ENCODE assay signal across 9 mouse cellular contexts in the genomic region with DNA sequence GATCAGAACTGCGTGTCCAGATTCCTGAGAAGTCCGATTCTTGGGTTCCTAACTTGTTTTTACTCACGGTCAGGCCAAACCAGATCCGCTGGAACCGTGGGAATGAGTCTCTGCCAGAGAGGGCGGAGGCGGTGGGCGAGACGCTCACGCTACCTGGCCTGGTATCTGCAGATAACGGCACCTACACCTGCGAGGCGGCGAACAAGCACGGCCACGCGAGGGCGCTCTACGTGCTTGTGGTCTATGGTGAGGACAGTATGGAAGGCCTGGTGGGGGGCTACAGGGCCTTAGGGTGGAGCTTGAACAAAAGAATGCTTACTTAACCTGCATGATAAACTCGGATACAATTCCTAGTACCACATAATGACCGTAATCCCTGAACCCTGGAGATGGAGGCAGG. TPM values are rescaled to one million over a fixed set of nuclear protein-coding genes. Genes with fewer than 3 reads are reported as not detected.
DNase-seq lines count a peak whose midpoint lies in the region; ATAC-seq and TF ChIP-seq lines count a peak whose summit lies in the region.
"Had no signal": no experiment of that assay in that cellular context is flagged by ENCODE, and none has a peak within 500 bp of the region (broad histone marks: within the 10 kb centered on the region; RNA-seq: fewer than 3 reads in every experiment).

No protein-coding gene starts in this region.

- no peak overlapping the region for H3K4me2 ChIP-seq in kidney, postnatal 0 days (ENCODE audit: low read length)
- no peak overlapping the region for H3K4me2 ChIP-seq in kidney, embryonic 16.5 days (replicated peaks; ENCODE audit: low read depth, low read length)
- H3K4me2 ChIP-seq: midbrain, embryonic 12.5 days had no signal

- H3K36me3 ChIP-seq in kidney, postnatal 0 days (ENCODE audit: insufficient read depth, low read length): no peaks in the 10 kb centered on the region
- no peaks in the 10 kb centered on the region for H3K36me3 ChIP-seq in kidney, embryonic 16.5 days (ENCODE audit: insufficient read depth, low read length)

- no peak for TF ChIP-seq POLR2A in embryonic fibroblast, embryonic 13.5 days (IDR thresholded peaks at IDR 0.05; ENCODE audit: low read depth, low read length)

- no peak overlapping the region for H3K27ac ChIP-seq in kidney, postnatal 0 days
- no peak overlapping the region for H3K27ac ChIP-seq in kidney, embryonic 16.5 days (ENCODE audit: low read length)
- H3K27ac ChIP-seq in embryonic fibroblast, embryonic 13.5 days (ENCODE audit: insufficient read depth, low read length): no peak overlapping the region
- H3K27ac ChIP-seq: midbrain, embryonic 12.5 days had no signal

- WGBS in kidney, postnatal 0 days: 64% methylated on average over 21 of the region's 21 CpGs
- 59% methylated on average over 21 of the region's 21 CpGs for WGBS in kidney, embryonic 16.5 days

- no peaks in the 10 kb centered on the region for H3K9me3 ChIP-seq in kidney, postnatal 0 days (replicated peaks; ENCODE audit: low read length)
- H3K9me3 ChIP-seq in kidney, embryonic 16.5 days (ENCODE audit: low read length): 0 out of 2 replicates have a peak, but pooled peaks cover 4% of the 10 kb centered on the region

- DNase-seq in kidney, postnatal 0 days (ENCODE audit: low spot score): no peak
- DNase-seq in R1 (ENCODE audit: low read depth, low spot score): peak; percentile 67
- peak; percentile 57 to 80 for DNase-seq in spleen, postnatal 4 days (ENCODE audit: low spot score in 2 of 2)
- no peak for DNase-seq in retina, embryonic 14.5 days (ENCODE audit: low spot score)
- DNase-seq: layer of hippocampus, postnatal 36 days had no signal

- H3K9ac ChIP-seq in kidney, postnatal 0 days (ENCODE audit: low read depth, low read length): no peak overlapping the region
- no peak overlapping the region for H3K9ac ChIP-seq in kidney, embryonic 16.5 days (replicated peaks; ENCODE audit: low read length)
- H3K9ac ChIP-seq: midbrain, embryonic 12.5 days had no signal

- no peak overlapping the region for H3K4me3 ChIP-seq in kidney, postnatal 0 days (replicated peaks; ENCODE audit: low read depth, low read length)
- no peak overlapping the region for H3K4me3 ChIP-seq in kidney, embryonic 16.5 days (ENCODE audit: low read length)
- no peak overlapping the region for H3K4me3 ChIP-seq in embryonic fibroblast, embryonic 13.5 days (ENCODE audit: insufficient read depth, low read length)
- H3K4me3 ChIP-seq: midbrain, embryonic 12.5 days had no signal

- no peak for ATAC-seq in kidney, postnatal 0 days (replicated peaks; ENCODE audit: low FRiP score, low read depth)
- no peak for ATAC-seq in kidney, embryonic 16.5 days (ENCODE audit: low FRiP score, low TSS enrichment)
- ATAC-seq in activated CD4-positive, CD25-positive, alpha-beta regulatory T cell, adult 4 months: no peak

- TF ChIP-seq CTCF in kidney, postnatal 0 days (IDR thresholded peaks at IDR 0.05; ENCODE audit: low read depth): peak; percentile 35; the same call in 1 of the 2 replicates
- peak; percentile 53; the same call in 1 of the 2 replicates for TF ChIP-seq CTCF in embryonic fibroblast, embryonic 13.5 days (IDR thresholded peaks at IDR 0.05; ENCODE audit: borderline replicate concordance, insufficient read depth, low read length)

- H3K27me3 ChIP-seq in kidney, postnatal 0 days (ENCODE audit: insufficient read depth, low read length): 0 out of 2 replicates have a peak, but pooled peaks cover 11% of the 10 kb centered on the region
- peaks cover 26% of the 10 kb centered on the region for H3K27me3 ChIP-seq in kidney, embryonic 16.5 days (ENCODE audit: insufficient read depth, low read length)

- peaks cover 8% of the 10 kb centered on the region; the same call in 1 of the 2 replicates for H3K4me1 ChIP-seq in kidney, postnatal 0 days (replicated peaks; ENCODE audit: insufficient read depth, low read length)
- H3K4me1 ChIP-seq in kidney, embryonic 16.5 days (ENCODE audit: insufficient read depth, low read length): peaks cover 32% of the 10 kb centered on the region
- H3K4me1 ChIP-seq in embryonic fibroblast, embryonic 13.5 days (ENCODE audit: control insufficient read depth, insufficient read depth, low read length): peaks cover 3% of the 10 kb centered on the region; the same call in 1 of the 2 replicates

RNA-seq across cellular contexts. Expression of a gene that starts 5.3 kb away (rescaled TPM):
- polyA plus RNA-seq in kidney, postnatal 0 days (2015; fragmentation: Nextera tagmentation; extraction: Ambion mirVana): 40.2 and 41.4 TPM in 2 replicates
- polyA plus RNA-seq in kidney, embryonic 16.5 days (2015; fragmentation: Nextera tagmentation; extraction: Ambion mirVana): 60.5 and 67.6 TPM in 2 replicates
- 5.6 and 8.9 TPM in 2 replicates for polyA plus RNA-seq in embryonic fibroblast, embryonic 13.5 days (2011; ENCODE audit: insufficient read length, low read depth, missing spikeins)
- polyA plus RNA-seq in activated CD4-positive, CD25-positive, alpha-beta regulatory T cell, adult 4 months (2017; shearing (Covaris generic)): not detected

RNA-seq across cellular contexts. Expression of a gene that starts 10.8 kb away (rescaled TPM):
- 0.06 and 0.12 TPM in 2 replicates for polyA plus RNA-seq in kidney, postnatal 0 days (2015; fragmentation: Nextera tagmentation; extraction: Ambion mirVana)
- 0.42 and 0.80 TPM in 2 replicates for polyA plus RNA-seq in kidney, embryonic 16.5 days (2015; fragmentation: Nextera tagmentation; extraction: Ambion mirVana)
- not detected in 2 replicates for polyA plus RNA-seq in embryonic fibroblast, embryonic 13.5 days (2011; ENCODE audit: insufficient read length, low read depth, missing spikeins)
- under 1 TPM in 1 of 2 experiments, not detected in 1; 0.17 TPM for polyA plus RNA-seq in activated CD4-positive, CD25-positive, alpha-beta regulatory T cell, adult 4 months (2017; shearing (Covaris generic))

RNA-seq across cellular contexts. Expression of a gene that starts 19.7 kb away (rescaled TPM):
- polyA plus RNA-seq in kidney, postnatal 0 days (2015; fragmentation: Nextera tagmentation; extraction: Ambion mirVana): 7.1 and 8.2 TPM in 2 replicates
- polyA plus RNA-seq in kidney, embryonic 16.5 days (2015; fragmentation: Nextera tagmentation; extraction: Ambion mirVana): 4.3 and 6.6 TPM in 2 replicates
- polyA plus RNA-seq in embryonic fibroblast, embryonic 13.5 days (2011; ENCODE audit: insufficient read length, low read depth, missing spikeins): 1.2 and 3.3 TPM in 2 replicates
- not detected for polyA plus RNA-seq in activated CD4-positive, CD25-positive, alpha-beta regulatory T cell, adult 4 months (2017; shearing (Covaris generic))

RNA-seq across cellular contexts. Expression of a gene that starts 29.0 kb away (rescaled TPM):
- polyA plus RNA-seq in kidney, postnatal 0 days (2015; fragmentation: Nextera tagmentation; extraction: Ambion mirVana): 5.4 and 6.0 TPM in 2 replicates
- 7.2 and 7.8 TPM in 2 replicates for polyA plus RNA-seq in kidney, embryonic 16.5 days (2015; fragmentation: Nextera tagmentation; extraction: Ambion mirVana)
- 17.6 and 21.7 TPM in 2 replicates for polyA plus RNA-seq in embryonic fibroblast, embryonic 13.5 days (2011; ENCODE audit: insufficient read length, low read depth, missing spikeins)
- 1 to 10 TPM; 1.5 to 1.8 TPM for polyA plus RNA-seq in activated CD4-positive, CD25-positive, alpha-beta regulatory T cell, adult 4 months (2017; shearing (Covaris generic))

RNA-seq across cellular contexts. Expression of a gene that starts 39.2 kb away (rescaled TPM):
- 11.5 and 15.9 TPM in 2 replicates for polyA plus RNA-seq in kidney, postnatal 0 days (2015; fragmentation: Nextera tagmentation; extraction: Ambion mirVana)
- polyA plus RNA-seq in kidney, embryonic 16.5 days (2015; fragmentation: Nextera tagmentation; extraction: Ambion mirVana): 16.3 and 18.5 TPM in 2 replicates
- 35.2 and 70.2 TPM in 2 replicates for polyA plus RNA-seq in embryonic fibroblast, embryonic 13.5 days (2011; ENCODE audit: insufficient read length, low read depth, missing spikeins)
- 1 to 10 TPM; 1.1 to 1.5 TPM for polyA plus RNA-seq in activated CD4-positive, CD25-positive, alpha-beta regulatory T cell, adult 4 months (2017; shearing (Covaris generic))

Comparison
In these comparisons a context has a peak if more than half of its experiments do, and no peak if none do; other contexts are left out.
1. DNase-seq: peak in R1 (single experiment) and spleen, postnatal 4 days (2 of 2); none in kidney, postnatal 0 days (single experiment) and retina, embryonic 14.5 days (single experiment).